Comparison of ENCODE assay signal across 9 mouse cellular contexts in the genomic region with DNA sequence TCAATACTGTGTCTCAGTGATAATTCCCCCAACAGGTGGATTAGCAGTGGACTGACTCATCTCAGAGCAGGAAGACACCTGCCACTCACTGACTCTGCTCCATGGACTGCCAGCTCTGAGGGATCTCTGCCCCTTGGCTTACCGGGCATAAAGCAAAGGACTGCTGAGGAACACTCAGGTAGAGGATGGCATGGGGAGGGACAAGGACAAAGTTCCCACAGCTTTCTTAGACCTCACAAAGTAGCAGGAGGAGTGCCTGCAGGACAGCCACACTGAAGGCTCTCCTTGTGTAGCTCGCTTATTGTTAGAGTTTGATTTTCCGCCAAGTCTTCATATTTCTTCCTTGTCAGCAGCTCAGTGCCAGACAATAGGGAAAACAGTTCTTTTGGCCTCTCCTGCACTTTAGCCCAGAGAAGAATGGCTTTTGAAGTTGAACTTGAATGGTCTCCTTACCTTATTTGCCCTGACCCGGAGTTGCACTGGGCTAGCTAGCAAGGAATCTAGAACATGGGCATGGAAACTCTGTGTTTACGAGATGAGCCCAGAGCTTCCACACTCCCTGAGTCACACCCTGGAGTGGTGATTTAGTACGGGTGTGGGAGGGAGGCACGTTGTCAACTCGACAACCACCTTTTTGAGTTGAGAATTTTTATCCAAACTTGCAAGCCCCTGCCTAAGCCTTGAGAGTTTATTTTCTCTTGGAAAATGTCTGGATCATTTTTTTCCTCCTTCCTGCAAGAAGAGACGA.
DNase-seq lines count a peak whose midpoint lies in the region; ATAC-seq and TF ChIP-seq lines count a peak whose summit lies in the region.
"Had no signal": no experiment of that assay in that cellular context is flagged by ENCODE, and none has a peak within 500 bp of the region (broad histone marks: within the 10 kb centered on the region; RNA-seq: fewer than 3 reads in every experiment).

No protein-coding gene starts in this region.

- H3K9ac ChIP-seq in stomach, postnatal 0 days (ENCODE audit: low read length), result no peak overlapping the region

- peak; percentile 57; the same call in 1 of the 2 replicates for ATAC-seq in stomach, postnatal 0 days (ENCODE audit: low FRiP score, low TSS enrichment)
- ATAC-seq in erythroblast, adult 5-6 weeks (replicated peaks; ENCODE audit: low FRiP score, poor library complexity, severe bottlenecking), result no peak

- peak; percentile 78 for DNase-seq in right cerebral cortex, adult 18-20 months
- DNase-seq in right cerebral cortex, postnatal 14 days, result no peak
- peak; percentile 59 for DNase-seq in gastrocnemius, adult 2 months
- DNase-seq in left cerebral cortex, postnatal 14 days (ENCODE audit: low spot score in 2 of 2), result peak; percentile 43 to 62
- DNase-seq in stomach, postnatal 0 days (ENCODE audit: low spot score), result no peak
- DNase-seq in cerebellum, adult 11-12 months, result no peak
- DNase-seq in cerebellum, adult 11 months, result no peak

- 0 out of 2 replicates have a peak, but pooled peaks cover 2% of the 10 kb centered on the region for H3K4me1 ChIP-seq in stomach, postnatal 0 days (replicated peaks; ENCODE audit: control insufficient read depth, insufficient read depth)

- H3K27ac ChIP-seq in gastrocnemius, adult 2 months, result peak overlapping the region; percentile 76
- no peak overlapping the region for H3K27ac ChIP-seq in stomach, postnatal 0 days (replicated peaks)
- H3K27ac ChIP-seq: macrophage had no signal

- H3K4me2 ChIP-seq in stomach, postnatal 0 days (replicated peaks; ENCODE audit: low read depth), result no peak overlapping the region

- intact Hi-C loops in gastrocnemius, adult 2 months (cut with DNase I), result no loop called here
- intact Hi-C loops in left cerebral cortex, postnatal 14 days (cut with DNase I), result no loop called here

- no peak for TF ChIP-seq CTCF in gastrocnemius, adult 2 months (IDR thresholded peaks at IDR 0.05)
- TF ChIP-seq CTCF in stomach, postnatal 0 days (IDR thresholded peaks at IDR 0.05; ENCODE audit: low read depth), result no peak

- no peaks in the 10 kb centered on the region for H3K36me3 ChIP-seq in stomach, postnatal 0 days (ENCODE audit: control insufficient read depth, insufficient read depth, low read length)

- WGBS in stomach, postnatal 0 days, result 24% methylated on average over 9 of the region's 9 CpGs

- TF ChIP-seq EP300 in stomach, postnatal 0 days (optimal IDR thresholded peaks at IDR 0.05), result no peak

- H3K27me3 ChIP-seq in stomach, postnatal 0 days (ENCODE audit: control insufficient read depth, insufficient read depth, low read length), result no peaks in the 10 kb centered on the region

- H3K9me3 ChIP-seq in stomach, postnatal 0 days (ENCODE audit: control insufficient read depth, low read length), result no peaks in the 10 kb centered on the region

- peak overlapping the region; percentile 13 for H3K4me3 ChIP-seq in gastrocnemius, adult 2 months
- H3K4me3 ChIP-seq in stomach, postnatal 0 days (ENCODE audit: low read depth, low read length), result no peak overlapping the region

Comparison
In these comparisons a context has a peak if more than half of its experiments do, and no peak if none do; other contexts are left out.
1. DNase-seq: peak in right cerebral cortex, adult 18-20 months (single experiment), gastrocnemius, adult 2 months (single experiment) and left cerebral cortex, postnatal 14 days (2 of 2); none in right cerebral cortex, postnatal 14 days (single experiment), stomach, postnatal 0 days (single experiment), cerebellum, adult 11-12 months (single experiment) and cerebellum, adult 11 months (single experiment).